Mouse (Mus musculus): ENCODE measurements around the gene Cyld.

DNA sequence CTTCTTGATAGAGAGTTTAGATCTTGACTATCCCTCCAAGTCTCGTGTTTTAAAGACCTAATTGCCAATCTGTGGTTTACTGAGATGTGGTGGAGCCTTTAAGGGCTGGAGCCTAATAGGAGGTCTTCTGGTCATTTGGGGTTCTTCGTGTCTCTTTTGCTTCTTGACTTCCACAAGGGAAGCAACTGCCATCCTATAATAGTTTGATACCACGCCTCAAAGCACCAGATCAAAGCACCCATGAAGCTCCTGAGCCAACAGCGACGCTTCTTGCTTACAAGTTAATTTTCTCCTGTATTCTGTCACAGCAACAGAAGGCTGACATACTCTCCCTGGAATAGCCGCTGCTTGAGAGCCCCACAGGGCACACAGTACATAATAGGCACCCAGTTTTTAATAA lies 4.0 kb upstream of the Cyld start:
- TF ChIP-seq CTCF (IDR thresholded peaks at IDR 0.05) (no peak), EP300 (IDR thresholded peaks at IDR 0.05) (no peak)
